Mouse (Mus musculus): ENCODE measurements around the gene Myct1. TPM values are rescaled to one million over a fixed set of nuclear protein-coding genes. Genes with fewer than 3 reads are reported as not detected.

Myct1 gene
- polyA plus RNA-seq, 1 experiment from 2014 or later: 3.2 TPM

- Histone ChIP-seq H3K27ac (no peak overlapping the region), H3K4me2 (no peak overlapping the region), H3K4me1 (no peaks in the 10 kb centered on the region), H3K36me3 (no peaks in the 10 kb centered on the region), H3K27me3 (no peaks in the 10 kb centered on the region), H3K9ac (no peak overlapping the region), H3K9me3 (no peaks in the 10 kb centered on the region), H3K4me3 (no peak overlapping the region)
- 83% methylated on average over 8 of the region's 8 CpGs for WGBS
- no peak for ATAC-seq (ENCODE audit: insufficient number of reproducible peaks, insufficient read depth, low FRiP score, low TSS enrichment, low read depth)
Measured at GRCm38 (mm10) chr10:5570059-5570458, 23.5 kb upstream of the Myct1 start.

DNA sequence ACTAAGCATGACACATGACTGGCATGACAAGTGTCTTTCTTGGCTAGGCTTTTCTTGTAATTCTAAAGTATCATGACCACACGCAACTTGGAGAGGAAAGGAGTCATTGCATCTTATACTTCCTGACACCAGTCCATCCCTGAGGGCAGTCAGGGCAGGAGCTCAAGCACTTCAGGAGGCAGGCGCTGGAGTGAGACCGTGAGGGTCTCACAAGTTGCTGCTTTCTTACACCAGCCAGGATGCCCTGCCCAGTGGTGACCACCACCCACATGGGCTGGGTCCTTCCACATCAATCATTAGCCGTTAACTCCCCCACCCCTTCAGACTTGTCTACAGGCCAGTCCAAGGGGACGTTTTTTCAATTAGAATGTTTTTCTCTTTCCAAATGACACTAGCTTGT, 22.2 kb upstream of the Myct1 start:
- H3K36me3 ChIP-seq: no peaks in the 10 kb centered on the region
- no peaks in the 10 kb centered on the region for H3K27me3 ChIP-seq
- 76% methylated on average over 5 of the region's 5 CpGs for WGBS
- H3K4me3 ChIP-seq: no peak overlapping the region
- H3K4me1 ChIP-seq: no peaks in the 10 kb centered on the region
- no peak overlapping the region for H3K9ac ChIP-seq
- no peak overlapping the region for H3K4me2 ChIP-seq
- no peak for ATAC-seq (ENCODE audit: insufficient number of reproducible peaks, insufficient read depth, low FRiP score, low TSS enrichment, low read depth)
- no peaks in the 10 kb centered on the region for H3K9me3 ChIP-seq
- no peak overlapping the region for H3K27ac ChIP-seq

GRCm38 (mm10) chr10:5573328-5573727, 20.2 kb upstream of the Myct1 start:
- Histone ChIP-seq H3K4me1 (no peaks in the 10 kb centered on the region), H3K27ac (no peak overlapping the region), H3K4me2 (no peak overlapping the region), H3K9me3 (no peaks in the 10 kb centered on the region), H3K36me3 (no peaks in the 10 kb centered on the region), H3K4me3 (no peak overlapping the region), H3K9ac (no peak overlapping the region), H3K27me3 (no peaks in the 10 kb centered on the region)
- 50% methylated on average over 2 of the region's 2 CpGs for WGBS
- no peak for ATAC-seq (ENCODE audit: insufficient number of reproducible peaks, insufficient read depth, low FRiP score, low TSS enrichment, low read depth)

- ATAC-seq (ENCODE audit: insufficient number of reproducible peaks, insufficient read depth, low FRiP score, low TSS enrichment, low read depth): no peak
- Histone ChIP-seq H3K4me2 (no peak overlapping the region), H3K4me1 (no peaks in the 10 kb centered on the region), H3K27me3 (no peaks in the 10 kb centered on the region), H3K27ac (no peak overlapping the region), H3K9ac (no peak overlapping the region), H3K36me3 (no peaks in the 10 kb centered on the region), H3K4me3 (no peak overlapping the region), H3K9me3 (no peaks in the 10 kb centered on the region)
- 86% methylated on average over 2 of the region's 2 CpGs for WGBS
Measured at GRCm38 (mm10) chr10:5591061-5591460, 2.5 kb upstream of the Myct1 start.

GRCm38 (mm10) chr10:5591996-5592395, 1.6 kb upstream of the Myct1 start:
- Histone ChIP-seq H3K9ac (no peak overlapping the region), H3K4me2 (no peak overlapping the region), H3K4me1 (no peaks in the 10 kb centered on the region), H3K36me3 (no peaks in the 10 kb centered on the region), H3K4me3 (no peak overlapping the region), H3K27ac (no peak overlapping the region), H3K27me3 (no peaks in the 10 kb centered on the region), H3K9me3 (no peaks in the 10 kb centered on the region)
- WGBS: 83% methylated on average over 4 of the region's 4 CpGs
- no peak for ATAC-seq (ENCODE audit: insufficient number of reproducible peaks, insufficient read depth, low FRiP score, low TSS enrichment, low read depth)

DNA sequence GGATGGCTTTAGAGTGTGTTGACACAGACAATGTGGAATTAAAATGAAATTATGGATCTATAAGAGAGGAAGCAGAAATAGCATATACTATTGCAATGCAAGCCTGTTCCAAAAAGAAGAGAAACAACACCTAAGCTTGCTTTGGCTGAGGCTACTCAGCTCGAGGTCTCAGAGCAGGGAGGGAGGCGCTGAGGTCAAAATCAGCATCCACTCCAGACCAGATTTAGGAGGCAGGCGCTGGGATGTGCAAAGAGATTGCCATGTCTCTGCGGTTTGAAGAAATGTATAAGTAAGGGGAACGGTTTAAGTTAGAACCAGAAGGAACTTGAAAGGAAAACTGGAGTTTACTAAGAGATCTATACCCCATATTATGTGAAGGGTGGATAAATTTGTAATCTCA, 882 bp downstream of the Myct1 start:
- no peak for ATAC-seq (ENCODE audit: insufficient number of reproducible peaks, insufficient read depth, low FRiP score, low TSS enrichment, low read depth)
- WGBS: 67% methylated on average over 5 of the region's 5 CpGs
- no peak overlapping the region for H3K4me3 ChIP-seq

DNA sequence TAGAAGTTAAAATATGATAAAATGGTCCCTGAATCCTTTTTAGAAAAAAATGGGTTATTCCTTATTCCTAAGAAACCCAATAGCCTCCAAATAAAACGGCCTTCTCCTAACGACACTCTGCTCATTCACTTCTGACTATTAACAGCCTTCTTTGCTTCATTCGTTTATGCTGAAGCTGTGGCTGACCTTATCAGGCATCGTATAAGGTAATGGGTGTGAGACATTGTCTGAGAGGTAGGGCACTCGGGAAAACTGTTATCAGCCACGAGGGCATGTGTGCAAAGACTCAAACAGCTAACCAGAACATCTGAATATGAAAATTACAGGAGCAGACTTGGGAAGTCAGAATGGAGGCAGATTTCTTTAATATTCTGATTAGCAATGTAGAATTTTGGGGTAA, 3.0 kb downstream of the Myct1 start:
- Histone ChIP-seq H3K36me3 (no peaks in the 10 kb centered on the region), H3K4me3 (no peak overlapping the region), H3K9ac (no peak overlapping the region), H3K4me2 (no peak overlapping the region), H3K4me1 (no peaks in the 10 kb centered on the region), H3K9me3 (no peaks in the 10 kb centered on the region), H3K27ac (no peak overlapping the region), H3K27me3 (no peaks in the 10 kb centered on the region)
- ATAC-seq (ENCODE audit: insufficient number of reproducible peaks, insufficient read depth, low FRiP score, low TSS enrichment, low read depth): no peak
- WGBS: 69% methylated on average over 6 of the region's 6 CpGs

More for the DNA sequence above, 882 bp downstream of the Myct1 start:
- Histone ChIP-seq H3K4me2 (no peak overlapping the region), H3K27ac (no peak overlapping the region), H3K9me3 (no peaks in the 10 kb centered on the region), H3K36me3 (no peaks in the 10 kb centered on the region), H3K4me1 (no peaks in the 10 kb centered on the region), H3K9ac (no peak overlapping the region), H3K27me3 (no peaks in the 10 kb centered on the region)

GRCm38 (mm10) chr10:5600123-5600522, 6.5 kb downstream of the Myct1 start:
- Histone ChIP-seq H3K36me3 (no peaks in the 10 kb centered on the region), H3K4me2 (no peak overlapping the region), H3K4me3 (no peak overlapping the region), H3K27ac (no peak overlapping the region), H3K9me3 (no peaks in the 10 kb centered on the region), H3K27me3 (no peaks in the 10 kb centered on the region), H3K9ac (no peak overlapping the region), H3K4me1 (no peaks in the 10 kb centered on the region)
- ATAC-seq (ENCODE audit: insufficient number of reproducible peaks, insufficient read depth, low FRiP score, low TSS enrichment, low read depth): no peak
- 22% methylated on average over 7 of the region's 7 CpGs for WGBS

DNA sequence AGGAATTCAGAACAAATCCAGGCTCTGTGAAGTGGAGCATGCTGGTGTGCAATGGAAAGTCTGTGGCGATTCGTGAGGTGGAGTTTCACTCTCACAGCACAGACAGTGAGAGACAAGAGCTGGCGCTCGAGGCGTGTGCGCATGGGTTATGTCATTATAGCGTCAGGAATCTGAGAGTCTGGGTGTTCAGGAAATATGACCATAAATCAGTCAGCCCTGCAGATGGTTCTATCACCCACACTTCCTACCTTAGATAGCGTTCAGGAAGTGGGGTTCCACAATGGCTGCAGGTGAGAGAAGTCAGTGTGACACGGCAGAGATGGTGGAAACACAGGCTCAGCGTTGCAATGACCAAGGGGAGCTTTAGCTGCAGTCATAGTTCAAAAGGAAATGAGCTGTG, 9.9 kb downstream of the Myct1 start:
- ATAC-seq (ENCODE audit: insufficient number of reproducible peaks, insufficient read depth, low FRiP score, low TSS enrichment, low read depth): no peak
- no peak overlapping the region for H3K9ac ChIP-seq
- no peak overlapping the region for H3K4me2 ChIP-seq
- no peaks in the 10 kb centered on the region for H3K4me1 ChIP-seq
- H3K27ac ChIP-seq: no peak overlapping the region
- H3K27me3 ChIP-seq: no peaks in the 10 kb centered on the region
- H3K4me3 ChIP-seq: no peak overlapping the region
- H3K36me3 ChIP-seq: no peaks in the 10 kb centered on the region
- H3K9me3 ChIP-seq: no peaks in the 10 kb centered on the region
- 83% methylated on average over 10 of the region's 10 CpGs for WGBS

GRCm38 (mm10) chr10:5604371-5604770, 10.8 kb downstream of the Myct1 start:
- Histone ChIP-seq H3K4me1 (no peaks in the 10 kb centered on the region), H3K4me2 (no peak overlapping the region), H3K9me3 (no peaks in the 10 kb centered on the region), H3K9ac (no peak overlapping the region), H3K4me3 (no peak overlapping the region), H3K36me3 (no peaks in the 10 kb centered on the region), H3K27ac (no peak overlapping the region), H3K27me3 (no peaks in the 10 kb centered on the region)
- ATAC-seq (ENCODE audit: insufficient number of reproducible peaks, insufficient read depth, low FRiP score, low TSS enrichment, low read depth): no peak
- WGBS: 90% methylated on average over 13 of the region's 13 CpGs

- Histone ChIP-seq H3K9me3 (no peaks in the 10 kb centered on the region), H3K4me1 (no peaks in the 10 kb centered on the region), H3K4me3 (no peak overlapping the region), H3K4me2 (no peak overlapping the region), H3K9ac (no peak overlapping the region), H3K36me3 (no peaks in the 10 kb centered on the region), H3K27ac (no peak overlapping the region), H3K27me3 (no peaks in the 10 kb centered on the region)
- no peak for ATAC-seq (ENCODE audit: insufficient number of reproducible peaks, insufficient read depth, low FRiP score, low TSS enrichment, low read depth)
- 83% methylated on average over 3 of the region's 3 CpGs for WGBS
Measured at GRCm38 (mm10) chr10:5608874-5609273, 15.3 kb downstream of the Myct1 start.

DNA sequence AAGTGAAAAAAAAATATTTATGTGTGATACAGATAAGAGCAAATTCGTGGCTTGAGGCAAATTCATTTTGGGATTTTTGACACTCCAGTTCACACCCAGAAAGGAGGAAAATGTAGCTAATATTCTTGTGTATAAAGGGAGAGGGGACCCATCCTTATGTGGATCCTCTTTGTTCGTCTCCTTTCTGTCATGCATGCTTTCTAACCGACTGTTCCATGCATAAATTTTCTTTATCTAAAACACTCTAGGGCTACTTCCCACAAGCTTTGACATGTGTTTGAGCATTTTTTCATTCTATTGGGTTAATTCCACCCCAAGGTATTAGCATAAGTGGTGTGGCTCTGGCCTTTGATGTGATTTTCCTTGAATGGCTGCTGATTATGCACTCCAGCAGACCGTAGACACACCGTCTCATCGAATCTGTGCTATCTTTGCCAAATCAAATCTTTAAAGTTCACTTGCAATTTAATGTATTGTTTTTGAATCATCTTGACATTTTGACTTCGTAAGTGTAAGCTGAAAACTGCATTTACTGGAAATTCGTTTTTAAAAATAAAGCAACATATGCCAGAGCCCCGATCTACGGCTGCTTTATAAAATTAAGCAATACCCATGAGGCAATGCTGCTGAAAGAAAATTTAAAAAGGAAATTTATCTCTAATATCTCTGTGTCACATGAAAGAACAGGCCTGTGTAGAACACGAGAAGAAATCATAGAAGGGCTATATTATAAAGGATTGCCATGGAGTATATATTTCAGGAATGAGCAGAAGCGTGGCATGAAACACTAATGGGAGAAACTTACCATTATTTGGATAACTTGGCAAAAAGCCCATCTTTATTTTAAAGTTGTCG, 21.8 kb downstream of the Myct1 start:
- no peaks in the 10 kb centered on the region for H3K9me3 ChIP-seq
- WGBS: 67% methylated on average over 13 of the region's 13 CpGs
- H3K4me3 ChIP-seq: no peak overlapping the region
- no peak overlapping the region for H3K4me2 ChIP-seq
- H3K9ac ChIP-seq: no peak overlapping the region
- no peak for ATAC-seq (ENCODE audit: insufficient number of reproducible peaks, insufficient read depth, low FRiP score, low TSS enrichment, low read depth)
- no peaks in the 10 kb centered on the region for H3K27me3 ChIP-seq
- no peaks in the 10 kb centered on the region for H3K4me1 ChIP-seq
- no peak overlapping the region for H3K27ac ChIP-seq
- H3K36me3 ChIP-seq: no peaks in the 10 kb centered on the region

Measured in embryonic facial prominence, embryonic 13.5 days (tissue).